Mouse (Mus musculus) adrenal gland, adult 2 months (tissue): ENCODE results near the gene Tfrc. TPM values are rescaled to one million over a fixed set of nuclear protein-coding genes. Genes with fewer than 3 reads are reported as not detected.
A peak's percentile ranks its signal among the peaks of the same experiment; 100 is the strongest.
"Not testable (repeated sequence)": the region's sequence is repeated elsewhere in the genome, so short reads cannot be mapped to it uniquely, and the experiment has no call there.

Source experiments
- DNase-seq: peaks from one replicate; pipeline ENCODE4 v3.0.0; 2021
- polyA plus RNA-seq: library from polyadenylated mRNA; depleted of rRNA; stranded (reverse); fragments of >200 nt; gene quantifications from 2 replicates; pipeline ENCODE4 v1.2.3, GENCODE M21; 2012
- total RNA-seq, 2 experiments: library from RNA; stranded (reverse); gene quantifications; 2 replicates each; pipeline ENCODE4 v1.2.3; 2021

Gene Tfrc
- total and polyA plus RNA-seq, 3 experiments, result 1.2 to 62.9 (median 25.5) TPM

- no peak for DNase-seq
Measured at GRCm38 (mm10) chr16:32610460-32611255, 1.9 kb downstream of the Tfrc start.

DNA sequence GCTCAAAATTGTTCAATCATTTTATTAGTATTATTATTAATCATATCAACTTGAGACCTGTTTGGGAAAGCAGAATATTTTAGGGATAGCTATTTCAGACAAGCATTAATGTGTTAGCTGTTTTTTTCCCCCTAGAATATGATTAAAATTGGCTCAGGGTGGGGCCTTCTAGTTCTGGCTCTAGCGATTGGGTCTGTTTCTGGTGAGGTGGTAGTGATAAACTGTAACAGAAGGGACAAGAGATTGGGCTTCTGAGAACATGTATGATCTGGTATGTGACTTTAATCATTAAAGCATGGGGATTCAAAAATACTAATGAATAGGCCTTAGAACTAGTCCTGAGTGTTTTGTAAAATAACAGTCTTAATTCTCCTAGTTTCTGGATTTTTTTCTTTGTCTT lies 3.3 kb downstream of the Tfrc start:
- DNase-seq, result no peak

DNA sequence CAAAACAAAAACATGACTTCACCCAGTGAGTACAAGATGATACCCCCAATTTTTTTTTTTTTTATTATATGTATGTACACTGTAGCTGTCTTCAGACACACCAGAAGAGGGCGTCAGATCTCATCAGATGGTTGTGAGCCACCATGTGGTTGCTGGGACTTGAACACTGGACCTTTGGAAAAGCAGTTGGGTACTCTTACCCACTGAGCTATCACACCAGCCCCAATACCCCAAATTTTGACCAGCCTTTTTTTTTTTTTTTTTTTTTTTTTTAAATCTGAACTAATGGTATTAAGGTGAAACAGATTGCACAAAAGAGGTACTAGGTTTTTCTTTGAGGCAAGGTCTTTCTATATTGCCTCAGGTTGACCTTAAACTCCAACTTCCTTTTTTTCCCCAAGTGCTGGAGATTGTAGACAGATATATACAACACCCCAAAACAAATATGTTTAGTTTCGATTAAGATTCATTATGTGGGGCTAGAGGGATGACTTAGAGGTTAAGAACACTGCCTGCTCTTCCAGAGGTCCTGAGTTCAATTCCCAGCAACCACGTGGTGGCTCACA lies 4.6 kb downstream of the Tfrc start:
- no peak for DNase-seq

GRCm38 (mm10) chr16:32614047-32614446 lies 5.3 kb downstream of the Tfrc start:
- DNase-seq, result no peak

DNA sequence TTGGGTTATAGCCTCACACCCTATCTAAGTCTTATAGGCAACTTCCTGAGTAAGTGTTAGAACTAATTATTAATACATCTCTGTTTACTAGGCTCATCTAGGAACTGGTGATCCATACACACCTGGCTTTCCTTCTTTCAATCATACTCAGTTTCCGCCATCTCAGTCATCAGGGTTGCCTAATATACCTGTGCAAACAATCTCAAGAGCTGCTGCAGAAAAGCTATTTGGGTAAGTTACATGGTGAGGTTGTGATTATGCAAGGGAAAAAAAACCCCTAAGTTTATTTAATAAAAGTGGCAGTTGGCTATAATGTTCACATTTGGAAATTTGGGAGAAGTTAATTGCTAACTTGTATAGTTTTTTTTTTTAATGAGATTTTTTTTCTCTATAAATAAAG lies 10.2 kb downstream of the Tfrc start:
- DNase-seq, result no peak

DNA sequence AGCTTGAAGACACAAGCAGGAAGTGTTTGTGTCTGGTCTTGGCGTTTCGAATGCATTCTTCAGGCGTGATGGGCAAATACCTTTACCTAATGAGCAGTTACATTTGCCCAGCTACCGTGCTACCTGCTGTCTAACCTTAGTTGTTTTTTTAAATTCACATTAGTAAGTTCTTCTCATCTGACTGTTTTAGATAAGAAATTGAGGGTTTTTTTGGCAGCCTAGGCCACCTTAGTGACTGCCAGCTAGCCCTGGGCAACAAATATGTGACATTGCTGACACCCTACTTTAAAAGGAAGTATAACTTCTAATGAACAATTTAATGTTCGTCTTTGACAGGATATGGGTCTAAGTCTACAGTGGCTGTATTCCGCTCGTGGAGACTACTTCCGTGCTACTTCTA lies 19.4 kb downstream of the Tfrc start:
- no peak for DNase-seq

DNA sequence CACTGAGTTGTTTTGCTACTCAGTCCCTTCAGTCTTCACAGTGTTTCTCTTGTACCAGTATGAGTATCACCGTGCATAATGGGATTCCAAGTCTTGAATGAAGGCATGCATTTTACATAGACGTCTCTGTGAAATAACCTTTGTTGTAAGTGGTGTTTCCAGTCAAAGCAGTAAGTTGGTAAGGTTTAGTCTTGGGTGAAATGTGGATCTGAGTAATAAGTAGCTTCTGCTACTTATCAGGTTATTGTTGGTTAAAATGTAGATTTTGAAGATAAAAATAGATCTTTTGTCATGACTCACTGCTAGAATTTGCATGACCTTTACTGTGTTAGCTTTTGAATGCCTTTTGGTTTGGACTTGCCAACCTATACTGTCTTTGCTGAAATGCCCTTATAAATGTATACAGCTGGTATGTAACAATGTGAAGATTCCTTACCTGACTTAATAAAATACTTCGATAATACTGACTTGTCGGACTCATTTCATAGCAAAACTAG lies 23.7 kb downstream of the Tfrc start:
- DNase-seq, result no peak

DNA sequence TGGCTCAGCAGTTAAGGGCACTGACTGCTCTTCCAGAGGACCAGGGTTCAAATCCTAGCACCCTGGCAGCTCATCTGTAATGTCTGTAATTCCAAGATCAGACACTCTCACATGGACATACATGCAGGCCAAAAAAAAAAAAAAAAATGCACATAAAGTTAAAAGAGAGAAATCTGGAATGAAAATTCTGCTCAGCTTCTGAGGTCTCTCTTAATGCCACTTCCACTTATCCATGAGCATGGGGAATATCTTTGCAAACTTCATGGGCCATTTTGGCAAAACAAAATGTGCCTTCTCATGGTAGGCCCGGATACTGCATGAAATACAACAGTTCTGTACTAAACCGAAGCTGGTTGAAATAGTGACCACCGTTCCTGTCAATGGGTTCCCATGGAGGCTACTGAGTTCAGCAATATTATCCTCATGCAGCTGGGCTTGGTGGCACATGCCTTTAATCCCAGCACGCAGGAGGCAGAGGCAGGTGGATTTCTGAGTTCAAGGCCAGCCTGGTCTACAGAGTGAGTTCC lies 24.8 kb downstream of the Tfrc start:
- no peak for DNase-seq

GRCm38 (mm10) chr16:32634183-32634582 lies 25.5 kb downstream of the Tfrc start:
- no peak for DNase-seq

DNA sequence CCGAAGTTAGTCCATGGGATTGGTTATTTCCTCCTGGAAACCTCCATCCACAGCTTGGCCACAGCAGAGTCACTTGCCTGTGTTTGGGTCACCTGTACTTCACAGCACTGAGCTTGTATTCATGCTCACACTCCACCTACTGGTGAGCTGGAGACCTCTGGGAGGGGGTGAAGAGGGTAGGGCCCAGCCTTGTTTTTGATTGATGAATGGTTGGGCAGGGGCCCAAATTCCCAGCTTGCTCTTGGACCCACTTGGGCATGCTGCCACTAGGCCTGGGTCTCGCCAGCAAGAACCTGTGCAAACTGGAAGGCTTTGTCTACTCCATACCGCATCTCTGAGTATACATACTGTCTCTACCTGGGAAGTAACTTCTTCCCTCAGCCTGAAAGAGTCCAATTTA lies 26.6 kb downstream of the Tfrc start:
- DNase-seq, result no peak

DNA sequence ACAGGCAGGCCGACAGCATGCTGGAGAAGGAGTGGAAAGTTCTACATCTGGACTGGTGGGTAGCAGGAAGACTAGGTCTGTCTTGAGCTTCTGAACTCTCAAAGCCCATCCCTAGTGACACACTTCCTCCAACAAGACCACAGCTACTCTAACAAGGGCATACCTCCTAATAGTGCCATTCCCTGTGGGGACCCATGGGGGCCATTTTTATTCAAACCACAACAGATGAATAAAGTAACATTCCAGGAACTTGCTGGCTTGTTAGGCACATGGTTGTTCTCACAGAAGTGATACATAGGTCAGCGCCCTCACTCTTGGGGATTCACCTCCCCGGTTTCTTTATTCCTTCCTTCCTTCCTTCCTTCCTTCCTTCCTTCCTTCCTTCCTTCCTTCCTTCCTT lies 27.6 kb downstream of the Tfrc start:
- DNase-seq, result no peak

GRCm38 (mm10) chr16:32636871-32637521 lies 28.3 kb downstream of the Tfrc start:
- no peak for DNase-seq

- peak; percentile 78 for DNase-seq
Measured at GRCm38 (mm10) chr16:32638476-32638875, 29.8 kb downstream of the Tfrc start.

GRCm38 (mm10) chr16:32640096-32640495 lies 31.4 kb downstream of the Tfrc start:
- peak; percentile 24 for DNase-seq

- not testable (repeated sequence) for DNase-seq
Measured at GRCm38 (mm10) chr16:32640683-32641082, 32.0 kb downstream of the Tfrc start.

DNA sequence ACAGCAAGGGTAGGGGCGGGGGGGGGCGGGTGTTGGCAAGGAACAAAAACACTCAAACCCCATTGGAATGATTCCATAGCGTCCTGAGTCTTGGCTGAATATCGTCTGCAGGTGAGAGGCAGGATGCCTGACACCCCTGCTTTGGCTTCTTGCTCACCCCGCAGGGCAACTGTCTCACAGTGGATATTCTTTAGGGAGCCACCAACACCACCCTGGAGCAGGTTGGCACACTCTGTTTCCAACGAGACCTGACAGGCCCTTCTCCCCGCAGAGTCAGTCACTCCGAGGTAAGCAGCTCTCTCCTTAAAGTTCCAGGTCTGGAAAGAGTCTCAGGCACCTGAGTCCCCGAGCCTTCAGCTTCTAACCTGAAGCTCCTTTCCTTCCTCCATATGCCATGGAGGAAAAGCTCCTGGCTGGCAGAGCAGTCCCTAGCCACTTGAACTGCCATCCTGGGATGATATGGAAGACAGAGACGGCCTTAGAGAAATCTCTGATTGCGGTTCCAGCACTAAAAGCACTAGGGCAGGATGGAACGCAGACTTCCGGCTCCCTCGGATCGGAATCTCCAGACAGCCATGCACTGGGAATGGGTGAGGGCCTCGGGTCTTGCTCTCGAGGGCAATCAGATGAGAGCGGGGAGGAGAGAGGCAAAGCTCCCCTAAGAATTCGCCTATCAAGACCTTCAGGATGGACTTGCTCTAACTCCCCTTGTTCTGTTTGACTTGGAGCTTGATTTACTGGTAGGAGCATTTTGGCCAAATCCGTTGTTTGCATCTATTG lies 32.9 kb downstream of the Tfrc start:
- DNase-seq, result no peak

DNA sequence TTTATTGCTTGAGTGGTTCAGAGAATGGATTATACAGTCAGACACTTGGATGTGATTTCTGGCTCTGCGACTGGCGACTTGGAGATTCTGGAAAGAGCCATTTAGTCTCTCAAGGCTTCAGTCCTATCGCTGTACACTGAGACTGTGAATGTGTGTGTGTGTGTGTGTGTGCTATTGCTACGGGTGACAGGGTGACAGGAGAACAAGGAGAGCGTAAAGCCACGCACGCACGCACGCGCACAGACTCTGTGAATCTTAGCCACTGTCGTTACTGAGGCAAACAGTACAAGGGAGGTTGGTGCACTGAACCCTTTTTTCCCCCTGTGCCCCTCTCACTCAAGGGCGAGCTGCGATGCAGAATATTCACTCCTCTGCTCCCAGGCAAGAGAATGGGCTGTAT lies 33.6 kb downstream of the Tfrc start:
- DNase-seq, result no peak

GRCm38 (mm10) chr16:32643661-32644061 lies 34.9 kb downstream of the Tfrc start, which contains the start of gene Tnk2:
Gene Tnk2 (plus strand): TSS chr16:32643874.
- peak; percentile 94 for DNase-seq

GRCm38 (mm10) chr16:32644069-32644800 lies 35.5 kb downstream of the Tfrc start:
- peak; percentile 73 for DNase-seq

DNA sequence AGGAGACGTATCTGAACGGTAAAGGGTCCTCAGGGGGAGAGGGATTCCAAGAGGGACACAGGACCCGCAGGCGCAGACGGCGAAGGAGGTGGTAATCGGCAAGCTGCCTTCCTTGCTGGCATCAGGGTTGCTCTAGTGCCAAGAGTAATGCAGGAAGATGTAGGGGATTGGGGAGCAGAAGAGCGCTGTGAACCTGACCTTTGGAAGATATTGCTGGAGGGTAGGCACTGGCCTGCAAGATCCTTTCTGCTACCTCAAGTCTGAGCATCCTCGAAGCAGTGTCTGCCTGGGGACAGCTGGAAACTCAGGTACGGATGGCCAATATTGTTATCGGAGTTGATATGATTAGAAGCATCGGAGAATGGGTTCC lies 36.1 kb downstream of the Tfrc start:
- no peak for DNase-seq

- peak; percentile 74 for DNase-seq
Measured at GRCm38 (mm10) chr16:32645361-32645914, 36.7 kb downstream of the Tfrc start.
